Mouse (Mus musculus): ENCODE measurements around the gene Gins3. TPM values are rescaled to one million over a fixed set of nuclear protein-coding genes. Genes with fewer than 3 reads are reported as not detected.
A peak's percentile ranks its signal among the peaks of the same experiment; 100 is the strongest.

The Gins3 gene
- 3.6 and 4.3 TPM in 2 replicates for polyA plus RNA-seq (2015; fragmentation: Nextera tagmentation; extraction: Ambion mirVana)

GRCm38 (mm10) chr8:95633262-95634062 is at the start of gene Gins3:
Gene Gins3 (plus strand): TSS chr8:95633453.
- no peaks in the 10 kb centered on the region for H3K9me3 ChIP-seq (ENCODE audit: control insufficient read depth)
- 0 out of 2 replicates have a peak, but pooled peaks cover 3% of the 10 kb centered on the region for H3K4me1 ChIP-seq (replicated peaks; ENCODE audit: control insufficient read depth, insufficient read depth, low read length)
- TF ChIP-seq CTCF (IDR thresholded peaks at IDR 0.05; ENCODE audit: low read depth), result no peak
- H3K9ac ChIP-seq (ENCODE audit: low read depth, low read length), result peak within 1 kb of the TSS; percentile 47
- H3K27me3 ChIP-seq (replicated peaks; ENCODE audit: control insufficient read depth, insufficient read depth, low read length), result no peaks in the 10 kb centered on the region
- under 1% methylated on average over 52 of the region's 52 CpGs for WGBS
- no peaks in the 10 kb centered on the region for H3K36me3 ChIP-seq (ENCODE audit: control insufficient read depth, insufficient read depth)
- ATAC-seq, result peak; percentile 95
- no peak within 1 kb of the TSS; the same call in 1 of the 2 replicates for H3K27ac ChIP-seq (ENCODE audit: low read depth, low read length)
- H3K4me3 ChIP-seq (ENCODE audit: low read depth, low read length), result peak within 1 kb of the TSS; percentile 91
- H3K4me2 ChIP-seq (replicated peaks; ENCODE audit: low read depth), result peak within 1 kb of the TSS; percentile 98

- no peak overlapping the region for H3K9ac ChIP-seq (ENCODE audit: low read depth, low read length)
- ATAC-seq, result no peak
- no peak for TF ChIP-seq CTCF (IDR thresholded peaks at IDR 0.05; ENCODE audit: low read depth)
- no peak overlapping the region for H3K4me2 ChIP-seq (replicated peaks; ENCODE audit: low read depth)
- no peak overlapping the region for H3K4me3 ChIP-seq (ENCODE audit: low read depth, low read length)
- H3K27ac ChIP-seq (ENCODE audit: low read depth, low read length), result no peak overlapping the region
- WGBS, result 85% methylated on average over 1 of the region's 1 CpGs
- no peaks in the 10 kb centered on the region for H3K27me3 ChIP-seq (replicated peaks; ENCODE audit: control insufficient read depth, insufficient read depth, low read length)
- H3K36me3 ChIP-seq (ENCODE audit: control insufficient read depth, insufficient read depth), result no peaks in the 10 kb centered on the region
- H3K4me1 ChIP-seq (replicated peaks; ENCODE audit: control insufficient read depth, insufficient read depth, low read length), result no peaks in the 10 kb centered on the region
- no peaks in the 10 kb centered on the region for H3K9me3 ChIP-seq (ENCODE audit: control insufficient read depth)
Observed at GRCm38 (mm10) chr8:95587339-95587738, 45.9 kb upstream of the Gins3 start.

GRCm38 (mm10) chr8:95589282-95589681 is 44.0 kb upstream of the Gins3 start:
- Histone ChIP-seq H3K36me3 (ENCODE audit: control insufficient read depth, insufficient read depth) (no peaks in the 10 kb centered on the region), H3K27me3 (replicated peaks; ENCODE audit: control insufficient read depth, insufficient read depth, low read length) (no peaks in the 10 kb centered on the region), H3K4me1 (replicated peaks; ENCODE audit: control insufficient read depth, insufficient read depth, low read length) (no peaks in the 10 kb centered on the region), H3K9me3 (ENCODE audit: control insufficient read depth) (no peaks in the 10 kb centered on the region), H3K4me3 (ENCODE audit: low read depth, low read length) (no peak overlapping the region), H3K27ac (ENCODE audit: low read depth, low read length) (no peak overlapping the region), H3K9ac (ENCODE audit: low read depth, low read length) (no peak overlapping the region), H3K4me2 (replicated peaks; ENCODE audit: low read depth) (no peak overlapping the region)
- WGBS, result 59% methylated on average over 10 of the region's 10 CpGs
- no peak for TF ChIP-seq CTCF (IDR thresholded peaks at IDR 0.05; ENCODE audit: low read depth)
- no peak for ATAC-seq

DNA sequence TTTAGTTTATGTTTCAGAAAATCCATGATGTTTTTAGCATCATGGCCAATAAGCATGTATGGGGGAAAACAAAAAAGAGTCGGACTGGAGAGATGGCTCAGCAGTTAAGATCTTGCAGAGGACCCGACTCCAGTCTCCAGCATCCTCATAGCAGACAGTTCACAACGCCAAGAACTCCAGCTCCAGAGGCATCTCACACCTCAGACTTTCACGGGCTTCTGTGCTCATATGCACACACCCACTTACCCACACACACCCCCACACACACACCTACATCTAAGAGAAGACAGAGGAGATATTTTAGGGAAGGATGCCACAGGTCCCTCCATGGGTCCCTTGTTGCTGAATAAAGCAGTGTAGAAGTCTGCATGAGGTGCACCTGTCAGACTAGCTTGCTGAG is 42.7 kb upstream of the Gins3 start:
- no peak overlapping the region for H3K9ac ChIP-seq (ENCODE audit: low read depth, low read length)
- H3K36me3 ChIP-seq (ENCODE audit: control insufficient read depth, insufficient read depth), result no peaks in the 10 kb centered on the region
- no peak overlapping the region for H3K4me2 ChIP-seq (replicated peaks; ENCODE audit: low read depth)
- H3K9me3 ChIP-seq (ENCODE audit: control insufficient read depth), result no peaks in the 10 kb centered on the region
- H3K4me1 ChIP-seq (replicated peaks; ENCODE audit: control insufficient read depth, insufficient read depth, low read length), result no peaks in the 10 kb centered on the region
- no peaks in the 10 kb centered on the region for H3K27me3 ChIP-seq (replicated peaks; ENCODE audit: control insufficient read depth, insufficient read depth, low read length)
- no peak for ATAC-seq
- WGBS, result 75% methylated on average over 4 of the region's 4 CpGs
- TF ChIP-seq CTCF (IDR thresholded peaks at IDR 0.05; ENCODE audit: low read depth), result no peak
- H3K4me3 ChIP-seq (ENCODE audit: low read depth, low read length), result no peak overlapping the region
- H3K27ac ChIP-seq (ENCODE audit: low read depth, low read length), result no peak overlapping the region

DNA sequence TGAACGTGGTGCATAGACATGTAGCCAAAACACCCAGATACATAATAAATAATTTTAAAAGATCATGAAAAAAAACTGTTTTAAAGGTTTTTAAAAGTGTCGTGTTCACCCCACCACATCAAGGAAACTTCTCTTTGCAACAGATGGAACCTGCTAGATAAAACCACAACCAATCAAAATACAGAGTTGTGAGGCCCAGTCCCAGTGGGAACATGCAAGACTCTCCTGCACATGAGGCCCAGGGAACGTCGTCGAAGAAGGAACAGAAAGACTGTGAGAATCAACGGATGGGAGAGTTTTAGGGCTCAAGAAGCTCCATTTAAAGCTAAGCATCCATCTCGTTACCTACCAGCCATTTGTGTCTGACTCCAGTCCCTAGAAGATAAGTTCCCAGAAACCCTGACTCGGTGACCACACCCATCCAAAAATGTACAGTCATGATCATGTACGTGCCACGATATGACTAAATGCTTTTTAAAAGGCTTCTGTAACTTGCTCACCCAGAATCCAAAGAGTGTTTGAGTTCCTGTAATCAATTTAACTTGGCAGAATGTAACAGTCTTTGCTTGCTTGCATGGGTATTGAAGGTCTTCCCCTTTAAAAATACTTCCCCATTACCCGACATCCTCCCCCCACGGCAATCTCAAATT is 41.0 kb upstream of the Gins3 start:
- Histone ChIP-seq H3K4me1 (replicated peaks; ENCODE audit: control insufficient read depth, insufficient read depth, low read length) (no peaks in the 10 kb centered on the region), H3K4me2 (replicated peaks; ENCODE audit: low read depth) (no peak overlapping the region), H3K36me3 (ENCODE audit: control insufficient read depth, insufficient read depth) (no peaks in the 10 kb centered on the region), H3K9me3 (ENCODE audit: control insufficient read depth) (no peaks in the 10 kb centered on the region), H3K9ac (ENCODE audit: low read depth, low read length) (no peak overlapping the region), H3K27me3 (replicated peaks; ENCODE audit: control insufficient read depth, insufficient read depth, low read length) (no peaks in the 10 kb centered on the region), H3K27ac (ENCODE audit: low read depth, low read length) (no peak overlapping the region), H3K4me3 (ENCODE audit: low read depth, low read length) (no peak overlapping the region)
- no peak for TF ChIP-seq CTCF (IDR thresholded peaks at IDR 0.05; ENCODE audit: low read depth)
- ATAC-seq, result no peak
- 82% methylated on average over 12 of the region's 12 CpGs for WGBS
